Mouse (Mus musculus): ENCODE measurements around the gene Cldn13. TPM values are rescaled to one million over a fixed set of nuclear protein-coding genes. Genes with fewer than 3 reads are reported as not detected.

The Cldn13 gene
- polyA plus RNA-seq, 1 experiment: 0.10 TPM

DNA sequence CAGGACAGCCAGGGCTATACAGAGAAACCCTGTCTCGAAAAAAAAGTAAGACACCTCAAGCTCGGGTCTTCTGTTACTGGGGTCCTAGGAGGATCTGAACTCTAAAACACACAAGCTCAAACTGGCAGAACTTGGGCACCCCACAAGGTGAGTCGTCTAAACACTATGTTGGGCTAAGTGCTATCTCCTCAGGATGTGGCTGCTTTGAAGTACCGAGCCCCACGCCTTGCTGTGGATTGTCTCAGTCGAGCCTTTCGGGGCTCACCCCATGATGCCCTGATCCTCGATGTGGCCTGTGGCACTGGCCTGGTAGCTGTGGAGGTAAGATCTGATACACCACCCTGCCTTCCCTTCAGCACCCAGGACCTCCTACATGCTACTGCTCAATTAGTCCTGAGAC lies 18.0 kb upstream of the Cldn13 start:
- TF ChIP-seq CTCF (IDR thresholded peaks at IDR 0.05; ENCODE audit: borderline replicate concordance, extremely low read depth, insufficient read depth, insufficient read length) (no peak), POLR2A (IDR thresholded peaks at IDR 0.05; ENCODE audit: borderline replicate concordance, extremely low read depth, insufficient read depth, insufficient read length, poor library complexity, severe bottlenecking) (no peak)
- DNase-seq (ENCODE audit: low read depth): no peak

- TF ChIP-seq CTCF (IDR thresholded peaks at IDR 0.05; ENCODE audit: borderline replicate concordance, extremely low read depth, insufficient read depth, insufficient read length) (peak; percentile 25; the same call in 1 of the 2 replicates), POLR2A (IDR thresholded peaks at IDR 0.05; ENCODE audit: borderline replicate concordance, extremely low read depth, insufficient read depth, insufficient read length, poor library complexity, severe bottlenecking) (no peak)
- DNase-seq (ENCODE audit: low read depth): peak; percentile 62
Observed at GRCm38 (mm10) chr5:134932903-134933276, 17.6 kb upstream of the Cldn13 start.

DNA sequence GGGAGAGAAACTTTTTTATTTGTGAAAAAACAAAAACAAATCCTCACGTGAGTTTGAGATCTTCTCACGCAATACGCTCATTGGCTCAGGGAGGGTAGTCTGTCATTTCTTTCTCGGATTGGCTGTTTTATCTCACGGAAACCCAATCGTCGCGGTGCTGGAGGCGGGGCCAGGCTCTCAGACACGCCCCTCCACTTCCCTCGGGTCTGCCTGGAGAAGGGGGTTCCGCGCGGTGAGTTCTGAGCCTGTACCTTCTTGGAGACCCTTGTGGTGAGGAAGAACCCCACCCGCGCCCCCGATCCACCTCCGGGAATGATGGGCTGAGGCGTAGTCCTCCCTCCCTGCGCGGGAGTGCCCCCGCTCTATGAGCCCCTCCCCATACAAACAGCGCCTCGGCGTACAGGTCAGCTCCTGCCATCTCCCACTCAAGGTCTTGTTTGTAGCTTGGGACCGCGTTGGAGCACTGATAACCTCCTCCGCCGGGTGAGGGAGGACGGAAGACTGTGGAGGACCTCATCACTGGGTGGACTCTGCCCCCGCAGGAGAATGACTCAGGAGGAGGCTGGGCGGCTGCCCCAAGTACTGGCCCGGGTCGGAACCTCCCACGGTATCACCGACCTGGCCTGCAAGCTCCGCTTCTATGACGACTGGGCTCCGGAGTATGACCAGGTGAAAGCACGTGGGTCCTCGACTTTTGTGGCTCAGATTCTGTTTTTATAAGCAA lies 17.0 kb upstream of the Cldn13 start, which contains the start of gene Mettl27:
Gene Mettl27 (plus strand): TSS at position 190 of the 724 bp plus-strand sequence.
- DNase-seq (ENCODE audit: low read depth): peak; percentile 96
- TF ChIP-seq POLR2A (IDR thresholded peaks at IDR 0.05; ENCODE audit: borderline replicate concordance, extremely low read depth, insufficient read depth, insufficient read length, poor library complexity, severe bottlenecking): peak; percentile 19; the same call in 1 of the 2 replicates
- no peak for TF ChIP-seq CTCF (IDR thresholded peaks at IDR 0.05; ENCODE audit: borderline replicate concordance, extremely low read depth, insufficient read depth, insufficient read length)

DNA sequence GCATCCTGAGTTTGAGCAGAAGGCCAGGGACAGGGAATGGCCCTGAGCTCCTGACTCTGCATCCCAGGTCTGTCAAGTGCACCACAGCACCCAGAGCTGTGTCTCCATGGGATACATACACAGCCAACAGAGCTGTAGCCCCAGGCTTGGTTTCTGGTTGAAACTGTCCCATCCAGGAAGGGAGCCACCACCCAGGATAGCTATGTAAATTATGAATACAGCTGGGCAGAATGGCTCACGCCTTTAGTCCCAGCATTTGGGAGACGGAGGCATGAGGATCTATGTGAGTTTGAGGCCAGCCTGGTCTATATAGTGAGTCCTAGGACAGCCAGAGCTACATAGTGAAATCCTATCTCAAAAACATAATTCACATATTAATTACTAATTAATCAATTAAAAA lies 14.7 kb upstream of the Cldn13 start:
- TF ChIP-seq POLR2A (IDR thresholded peaks at IDR 0.05; ENCODE audit: borderline replicate concordance, extremely low read depth, insufficient read depth, insufficient read length, poor library complexity, severe bottlenecking) (no peak), CTCF (IDR thresholded peaks at IDR 0.05; ENCODE audit: borderline replicate concordance, extremely low read depth, insufficient read depth, insufficient read length) (no peak)
- no peak for DNase-seq (ENCODE audit: low read depth)

- TF ChIP-seq POLR2A (IDR thresholded peaks at IDR 0.05; ENCODE audit: borderline replicate concordance, extremely low read depth, insufficient read depth, insufficient read length, poor library complexity, severe bottlenecking) (no peak), CTCF (IDR thresholded peaks at IDR 0.05; ENCODE audit: borderline replicate concordance, extremely low read depth, insufficient read depth, insufficient read length) (no peak)
- no peak for DNase-seq (ENCODE audit: low read depth)
Observed at GRCm38 (mm10) chr5:134926726-134927125, 11.4 kb upstream of the Cldn13 start.

- TF ChIP-seq POLR2A (IDR thresholded peaks at IDR 0.05; ENCODE audit: borderline replicate concordance, extremely low read depth, insufficient read depth, insufficient read length, poor library complexity, severe bottlenecking) (no peak), CTCF (IDR thresholded peaks at IDR 0.05; ENCODE audit: borderline replicate concordance, extremely low read depth, insufficient read depth, insufficient read length) (no peak)
- peak; percentile 18 for DNase-seq (ENCODE audit: low read depth)
Observed at GRCm38 (mm10) chr5:134923141-134923540, 7.8 kb upstream of the Cldn13 start.

DNA sequence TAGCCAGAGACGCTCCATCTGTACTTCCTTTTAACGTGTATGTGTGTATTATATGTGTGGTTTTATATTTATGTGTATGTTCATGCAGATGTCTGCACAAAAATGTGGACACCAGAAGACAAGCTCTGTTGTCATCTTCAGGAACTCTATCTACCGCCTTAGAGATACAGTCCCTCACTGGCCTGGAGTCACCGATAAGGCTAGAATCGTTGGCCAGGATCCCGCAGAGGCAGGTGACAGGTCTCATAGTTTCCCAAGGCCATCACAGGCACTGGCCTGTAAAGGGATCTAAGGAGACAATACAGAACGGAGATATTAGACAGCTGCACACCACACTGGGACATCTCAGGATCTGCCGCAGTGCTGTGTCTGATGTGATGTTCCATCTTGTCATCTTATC lies 5.8 kb upstream of the Cldn13 start:
- TF ChIP-seq CTCF (IDR thresholded peaks at IDR 0.05; ENCODE audit: borderline replicate concordance, extremely low read depth, insufficient read depth, insufficient read length): no peak
- DNase-seq (ENCODE audit: low read depth): no peak

DNA sequence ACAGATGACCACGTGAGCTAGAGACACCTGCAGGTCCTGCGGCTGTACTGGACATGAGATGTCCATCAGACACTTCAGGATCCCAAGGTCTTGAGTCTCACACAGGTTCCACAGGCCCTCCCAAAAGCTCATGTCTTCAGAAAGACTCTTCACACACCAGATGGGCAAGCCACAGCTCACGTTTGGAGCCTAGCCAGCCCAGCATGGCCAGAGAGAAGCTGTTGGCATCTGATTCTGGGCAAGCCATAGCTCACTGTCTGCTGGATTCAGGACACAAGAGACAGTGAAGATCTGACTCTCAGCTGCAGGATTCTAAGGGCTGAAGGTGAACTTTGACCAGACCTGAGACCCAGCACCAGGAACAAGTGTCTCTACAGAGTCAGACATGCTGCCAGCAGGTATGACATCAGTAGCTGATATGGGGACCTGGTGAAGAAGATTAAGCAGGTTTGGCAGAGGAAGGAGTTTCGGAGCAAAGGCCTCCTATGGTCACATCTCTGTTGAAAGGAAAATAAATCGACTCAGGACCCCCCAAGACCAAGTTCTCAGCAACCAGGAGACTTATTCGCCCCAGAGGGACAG lies 4.9 kb upstream of the Cldn13 start:
- TF ChIP-seq CTCF (IDR thresholded peaks at IDR 0.05; ENCODE audit: borderline replicate concordance, extremely low read depth, insufficient read depth, insufficient read length) (no peak), POLR2A (IDR thresholded peaks at IDR 0.05; ENCODE audit: borderline replicate concordance, extremely low read depth, insufficient read depth, insufficient read length, poor library complexity, severe bottlenecking) (no peak)
- peak; percentile 42 for DNase-seq (ENCODE audit: low read depth)

- DNase-seq (ENCODE audit: low read depth): no peak
- TF ChIP-seq CTCF (IDR thresholded peaks at IDR 0.05; ENCODE audit: borderline replicate concordance, extremely low read depth, insufficient read depth, insufficient read length) (no peak), POLR2A (IDR thresholded peaks at IDR 0.05; ENCODE audit: borderline replicate concordance, extremely low read depth, insufficient read depth, insufficient read length, poor library complexity, severe bottlenecking) (no peak)
Observed at GRCm38 (mm10) chr5:134919097-134919496, 3.8 kb upstream of the Cldn13 start.

GRCm38 (mm10) chr5:134918071-134918832 lies 2.9 kb upstream of the Cldn13 start:
- DNase-seq (ENCODE audit: low read depth): peak; percentile 40
- TF ChIP-seq CTCF (IDR thresholded peaks at IDR 0.05; ENCODE audit: borderline replicate concordance, extremely low read depth, insufficient read depth, insufficient read length) (peak; percentile 53; the same call in 1 of the 2 replicates), POLR2A (IDR thresholded peaks at IDR 0.05; ENCODE audit: borderline replicate concordance, extremely low read depth, insufficient read depth, insufficient read length, poor library complexity, severe bottlenecking) (no peak)

- no peak for DNase-seq (ENCODE audit: low read depth)
- TF ChIP-seq CTCF (IDR thresholded peaks at IDR 0.05; ENCODE audit: borderline replicate concordance, extremely low read depth, insufficient read depth, insufficient read length) (no peak), POLR2A (IDR thresholded peaks at IDR 0.05; ENCODE audit: borderline replicate concordance, extremely low read depth, insufficient read depth, insufficient read length, poor library complexity, severe bottlenecking) (no peak)
Observed at GRCm38 (mm10) chr5:134914510-134914909, 816 bp downstream of the Cldn13 start.
